Mouse (Mus musculus): ENCODE measurements around the gene Ptn. TPM values are rescaled to one million over a fixed set of nuclear protein-coding genes. Genes with fewer than 3 reads are reported as not detected.
A peak's percentile ranks its signal among the peaks of the same experiment; 100 is the strongest.

The Ptn gene
- polyA plus RNA-seq, 1 experiment from 2014 or later = 149 TPM

GRCm38 (mm10) chr6:36810448-36810847, 428 bp upstream of the Ptn start:
- WGBS = 12% methylated on average over 5 of the region's 5 CpGs
- H3K4me1 ChIP-seq = peaks cover 20% of the 10 kb centered on the region
- H3K9ac ChIP-seq = no peak overlapping the region
- H3K36me3 ChIP-seq = no peaks in the 10 kb centered on the region
- no peaks in the 10 kb centered on the region for H3K9me3 ChIP-seq
- peaks cover 27% of the 10 kb centered on the region; the same call in 1 of the 2 replicates for H3K27me3 ChIP-seq
- H3K4me3 ChIP-seq = peak overlapping the region; percentile 46
- no peak for ATAC-seq (ENCODE audit: borderline replicate concordance, extremely low read depth, low FRiP score, low TSS enrichment)
- no peak overlapping the region for H3K27ac ChIP-seq
- peak overlapping the region; percentile 84 for H3K4me2 ChIP-seq

GRCm38 (mm10) chr6:36809311-36809726, 701 bp downstream of the Ptn start:
- Histone ChIP-seq H3K4me1 (peaks cover 20% of the 10 kb centered on the region), H3K27ac (peak overlapping the region; percentile 61), H3K27me3 (peaks cover 25% of the 10 kb centered on the region; the same call in 1 of the 2 replicates), H3K36me3 (no peaks in the 10 kb centered on the region), H3K4me2 (peak overlapping the region; percentile 84), H3K9ac (peak overlapping the region; percentile 30), H3K9me3 (no peaks in the 10 kb centered on the region), H3K4me3 (peak overlapping the region; percentile 46)
- ATAC-seq (ENCODE audit: borderline replicate concordance, extremely low read depth, low FRiP score, low TSS enrichment) = peak; percentile 52; the same call in 1 of the 2 replicates
- WGBS = 13% methylated on average over 7 of the region's 7 CpGs

DNA sequence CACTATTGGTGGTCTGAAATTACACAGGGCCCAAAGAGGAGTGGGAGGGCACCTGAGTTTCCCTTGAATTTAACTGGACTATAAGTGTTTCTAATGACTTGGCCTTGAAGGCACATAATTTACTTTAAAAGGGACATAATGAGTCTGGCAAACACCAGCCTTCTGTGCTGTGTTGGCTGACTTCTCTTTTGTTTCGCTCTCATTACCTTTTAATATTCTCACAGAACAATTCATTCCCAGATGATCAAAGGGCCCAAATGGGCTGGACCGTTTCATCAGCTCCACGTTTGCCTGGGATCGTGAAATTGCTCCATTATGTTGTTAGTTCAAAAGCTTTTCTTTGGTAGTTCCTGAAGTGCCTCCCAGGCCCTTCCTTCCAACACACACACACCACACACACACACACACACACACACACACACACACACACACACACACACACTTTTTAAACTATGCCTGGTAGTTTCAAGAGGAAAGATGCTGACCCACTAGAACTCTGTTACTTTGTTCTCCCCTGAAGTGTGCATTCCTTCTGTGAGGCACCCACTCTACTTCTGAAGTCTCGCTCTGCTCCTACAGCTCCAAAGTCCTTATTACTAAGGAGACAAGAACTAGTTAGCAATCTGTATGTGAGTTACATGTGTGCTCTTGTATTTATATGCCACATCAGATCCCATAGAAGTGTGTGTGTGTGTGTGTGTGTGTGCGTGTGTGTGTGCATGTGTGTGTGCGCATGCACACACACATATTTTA, 1.5 kb downstream of the Ptn start:
- peaks cover 22% of the 10 kb centered on the region; the same call in 1 of the 2 replicates for H3K27me3 ChIP-seq
- H3K4me1 ChIP-seq = peaks cover 20% of the 10 kb centered on the region
- no peak for ATAC-seq (ENCODE audit: borderline replicate concordance, extremely low read depth, low FRiP score, low TSS enrichment)
- 0 out of 2 replicates have a peak overlapping the region, but pooled peaks have one; percentile 61 for H3K27ac ChIP-seq
- no peaks in the 10 kb centered on the region for H3K9me3 ChIP-seq
- H3K9ac ChIP-seq = no peak overlapping the region
- H3K36me3 ChIP-seq = no peaks in the 10 kb centered on the region
- peak overlapping the region; percentile 46 for H3K4me3 ChIP-seq
- WGBS = 38% methylated on average over 7 of the region's 7 CpGs
- H3K4me2 ChIP-seq = peak overlapping the region; percentile 84

GRCm38 (mm10) chr6:36806906-36807305, 3.1 kb downstream of the Ptn start:
- H3K4me3 ChIP-seq = no peak overlapping the region
- peaks cover 20% of the 10 kb centered on the region for H3K4me1 ChIP-seq
- no peaks in the 10 kb centered on the region for H3K9me3 ChIP-seq
- H3K36me3 ChIP-seq = no peaks in the 10 kb centered on the region
- H3K9ac ChIP-seq = no peak overlapping the region
- no peak for ATAC-seq (ENCODE audit: borderline replicate concordance, extremely low read depth, low FRiP score, low TSS enrichment)
- WGBS = 74% methylated on average over 6 of the region's 6 CpGs
- H3K27me3 ChIP-seq = peaks cover 11% of the 10 kb centered on the region; the same call in 1 of the 2 replicates
- H3K4me2 ChIP-seq = no peak overlapping the region
- no peak overlapping the region for H3K27ac ChIP-seq

DNA sequence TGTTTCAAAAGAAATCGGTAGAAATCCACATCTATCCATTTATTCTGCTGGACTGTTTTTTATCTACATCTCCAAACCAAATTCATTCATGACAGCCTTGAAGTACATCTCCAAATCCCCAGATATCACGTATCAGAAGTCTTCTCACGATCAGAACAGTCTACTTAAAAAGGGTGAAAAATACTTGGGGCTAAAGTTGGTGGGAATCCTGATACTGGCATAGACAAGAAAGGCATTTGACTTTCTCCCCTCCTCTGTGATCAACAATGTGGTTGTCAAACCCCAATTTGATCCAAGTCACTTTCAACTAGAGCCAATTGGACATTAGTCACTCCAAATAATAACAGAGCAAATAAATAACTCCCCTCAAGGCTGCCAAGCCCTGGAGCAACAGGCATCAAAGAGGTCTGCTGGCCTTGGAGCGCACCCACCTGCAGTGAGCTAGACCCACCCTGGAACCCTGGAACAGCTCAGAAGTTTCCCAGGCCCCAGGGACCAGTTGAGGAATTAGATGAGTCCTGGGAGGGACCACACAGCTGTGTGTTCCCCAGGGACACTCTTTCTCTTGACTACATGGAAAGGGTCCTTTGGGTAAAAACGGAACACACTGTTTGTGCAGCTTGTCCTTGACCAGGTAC, 9.6 kb downstream of the Ptn start:
- H3K27ac ChIP-seq = no peak overlapping the region
- no peak overlapping the region for H3K4me3 ChIP-seq
- ATAC-seq (ENCODE audit: borderline replicate concordance, extremely low read depth, low FRiP score, low TSS enrichment) = no peak
- H3K9me3 ChIP-seq = no peaks in the 10 kb centered on the region
- no peak overlapping the region for H3K4me2 ChIP-seq
- H3K27me3 ChIP-seq = no peaks in the 10 kb centered on the region
- WGBS = 83% methylated on average over 5 of the region's 5 CpGs
- H3K4me1 ChIP-seq = no peaks in the 10 kb centered on the region
- H3K9ac ChIP-seq = no peak overlapping the region
- no peaks in the 10 kb centered on the region for H3K36me3 ChIP-seq

DNA sequence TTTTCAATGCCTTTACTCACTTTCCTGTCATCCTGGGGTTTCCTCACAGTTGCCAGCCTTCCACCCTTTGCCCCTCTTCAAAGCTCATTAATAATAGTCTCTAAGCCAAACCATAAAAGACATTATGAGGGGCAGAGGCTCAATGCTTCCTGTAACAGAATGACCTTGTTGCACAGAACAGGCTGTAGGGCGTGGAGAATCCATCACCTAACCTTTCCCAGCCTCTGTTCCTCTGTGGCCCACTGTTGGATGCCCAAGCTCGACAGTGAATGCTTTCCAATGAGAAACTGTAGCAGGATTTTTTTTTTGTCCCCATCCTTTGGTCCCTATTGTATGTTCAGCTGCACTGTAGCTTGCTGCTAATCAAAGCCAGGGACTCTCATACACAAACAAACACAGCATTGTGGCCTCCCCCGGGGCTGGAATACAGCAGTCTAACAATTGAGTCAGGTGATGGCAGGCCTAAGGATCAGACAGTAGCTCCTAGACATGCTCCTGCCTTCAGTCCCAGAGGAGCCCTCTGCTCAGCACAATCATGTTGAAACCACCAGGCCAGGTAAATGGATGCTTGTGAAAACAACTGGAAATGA, 12.9 kb downstream of the Ptn start:
- ATAC-seq (ENCODE audit: borderline replicate concordance, extremely low read depth, low FRiP score, low TSS enrichment) = no peak

DNA sequence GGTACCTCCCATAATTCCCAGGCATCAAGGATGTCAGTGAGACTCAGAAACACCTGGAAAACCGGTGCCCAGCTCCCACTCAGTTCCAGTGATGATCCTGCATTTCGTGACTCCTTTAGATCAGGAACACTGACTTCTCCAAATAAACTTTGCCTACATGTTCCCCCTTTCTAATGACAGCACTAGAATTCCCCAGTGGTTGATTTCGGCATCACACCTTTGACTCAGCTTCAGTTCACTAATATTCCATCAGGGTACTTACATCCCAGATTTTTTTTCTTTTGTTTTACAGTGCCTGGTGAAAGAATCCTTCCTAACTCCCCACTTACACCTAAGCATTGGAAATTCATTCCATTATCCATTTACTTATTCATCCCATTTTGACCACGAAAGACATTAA, 15.5 kb downstream of the Ptn start:
- no peak overlapping the region for H3K4me2 ChIP-seq
- H3K36me3 ChIP-seq = no peaks in the 10 kb centered on the region
- H3K4me1 ChIP-seq = no peaks in the 10 kb centered on the region
- no peaks in the 10 kb centered on the region for H3K27me3 ChIP-seq
- H3K4me3 ChIP-seq = no peak overlapping the region
- H3K9me3 ChIP-seq = no peaks in the 10 kb centered on the region
- no peak overlapping the region for H3K9ac ChIP-seq
- WGBS = 61% methylated on average over 4 of the region's 4 CpGs
- no peak overlapping the region for H3K27ac ChIP-seq
- no peak for ATAC-seq (ENCODE audit: borderline replicate concordance, extremely low read depth, low FRiP score, low TSS enrichment)

More for the DNA sequence above, 12.9 kb downstream of the Ptn start:
- Histone ChIP-seq H3K4me3 (no peak overlapping the region), H3K27me3 (no peaks in the 10 kb centered on the region), H3K9me3 (no peaks in the 10 kb centered on the region), H3K27ac (no peak overlapping the region), H3K9ac (no peak overlapping the region), H3K4me2 (no peak overlapping the region), H3K4me1 (no peaks in the 10 kb centered on the region), H3K36me3 (no peaks in the 10 kb centered on the region)
- WGBS = 53% methylated on average over 3 of the region's 3 CpGs

DNA sequence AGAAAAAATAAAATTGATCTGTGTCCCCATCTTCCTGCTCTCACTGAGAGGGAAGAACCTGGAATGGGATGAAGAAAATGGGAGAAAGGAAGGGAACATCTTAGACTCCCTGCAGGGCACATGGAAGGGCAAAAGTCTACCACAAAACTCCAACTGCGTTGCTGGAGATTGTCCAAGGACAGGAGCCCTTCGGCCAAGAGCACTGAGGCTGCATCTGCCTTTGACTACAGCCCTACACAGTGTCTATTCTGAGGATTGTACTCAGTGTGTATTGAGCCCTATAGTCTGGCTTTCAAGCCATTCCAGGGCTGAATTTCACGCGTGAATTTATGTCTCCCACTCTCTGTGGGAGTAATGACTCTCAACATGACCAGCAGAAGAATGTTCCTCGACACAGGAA, 16.2 kb downstream of the Ptn start:
- no peak overlapping the region for H3K4me3 ChIP-seq
- no peak overlapping the region for H3K9ac ChIP-seq
- WGBS = 48% methylated on average over 5 of the region's 5 CpGs
- H3K4me2 ChIP-seq = no peak overlapping the region
- H3K36me3 ChIP-seq = no peaks in the 10 kb centered on the region
- no peak overlapping the region for H3K27ac ChIP-seq
- H3K9me3 ChIP-seq = no peaks in the 10 kb centered on the region
- H3K4me1 ChIP-seq = no peaks in the 10 kb centered on the region
- no peaks in the 10 kb centered on the region for H3K27me3 ChIP-seq
- no peak for ATAC-seq (ENCODE audit: borderline replicate concordance, extremely low read depth, low FRiP score, low TSS enrichment)

GRCm38 (mm10) chr6:36789261-36789660, 20.8 kb downstream of the Ptn start:
- H3K36me3 ChIP-seq = no peaks in the 10 kb centered on the region
- no peaks in the 10 kb centered on the region for H3K4me1 ChIP-seq
- H3K9me3 ChIP-seq = no peaks in the 10 kb centered on the region
- no peaks in the 10 kb centered on the region for H3K27me3 ChIP-seq
- H3K9ac ChIP-seq = no peak overlapping the region
- no peak overlapping the region for H3K4me2 ChIP-seq
- ATAC-seq (ENCODE audit: borderline replicate concordance, extremely low read depth, low FRiP score, low TSS enrichment) = no peak
- WGBS = 37% methylated on average over 4 of the region's 4 CpGs
- H3K27ac ChIP-seq = no peak overlapping the region
- no peak overlapping the region for H3K4me3 ChIP-seq

DNA sequence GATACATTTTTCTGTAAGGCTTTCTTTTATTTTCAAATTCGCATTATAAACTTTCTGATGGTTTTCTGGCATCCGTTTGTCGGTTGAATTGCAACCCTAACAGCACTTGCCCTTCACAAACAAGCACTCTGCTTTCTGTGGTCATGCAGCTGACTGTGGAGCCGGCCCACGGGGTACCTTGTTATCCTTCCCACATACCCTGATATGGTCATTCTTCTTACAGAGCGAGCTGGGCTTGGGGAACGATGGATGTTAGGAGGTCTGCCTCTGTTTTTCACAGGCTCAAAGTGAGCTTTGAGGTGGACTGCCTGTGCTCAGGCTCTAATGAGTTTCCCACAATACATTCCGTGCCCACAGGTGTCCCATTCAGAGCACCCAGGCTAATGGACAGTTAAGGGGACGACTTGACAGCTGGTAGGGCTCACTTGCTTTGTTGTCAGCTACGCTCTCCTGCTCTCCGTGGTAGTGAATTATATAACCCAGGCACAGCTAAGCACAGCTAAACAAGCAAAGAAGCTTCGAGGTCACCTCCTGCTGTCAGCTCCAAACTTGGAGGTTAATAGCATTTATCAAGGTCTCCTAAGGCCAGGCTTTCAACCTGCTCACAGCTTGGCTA, 21.3 kb downstream of the Ptn start:
- WGBS = 49% methylated on average over 12 of the region's 12 CpGs
- no peak overlapping the region for H3K4me3 ChIP-seq
- no peaks in the 10 kb centered on the region for H3K27me3 ChIP-seq
- no peak for ATAC-seq (ENCODE audit: borderline replicate concordance, extremely low read depth, low FRiP score, low TSS enrichment)
- no peaks in the 10 kb centered on the region for H3K4me1 ChIP-seq
- H3K9me3 ChIP-seq = no peaks in the 10 kb centered on the region
- H3K9ac ChIP-seq = no peak overlapping the region
- H3K4me2 ChIP-seq = no peak overlapping the region
- no peaks in the 10 kb centered on the region for H3K36me3 ChIP-seq
- no peak overlapping the region for H3K27ac ChIP-seq

GRCm38 (mm10) chr6:36784682-36785208, 25.3 kb downstream of the Ptn start:
- Histone ChIP-seq H3K4me1 (no peaks in the 10 kb centered on the region), H3K4me3 (no peak overlapping the region), H3K4me2 (no peak overlapping the region), H3K9me3 (no peaks in the 10 kb centered on the region), H3K36me3 (no peaks in the 10 kb centered on the region), H3K9ac (no peak overlapping the region), H3K27ac (no peak overlapping the region), H3K27me3 (no peaks in the 10 kb centered on the region)
- no peak for ATAC-seq (ENCODE audit: borderline replicate concordance, extremely low read depth, low FRiP score, low TSS enrichment)
- WGBS = 53% methylated on average over 3 of the region's 3 CpGs

All from lung, embryonic 15.5 days (tissue).